Mouse (Mus musculus) heart, postnatal 25 days (tissue): ENCODE results near the gene Hsp90b1. TPM values are rescaled to one million over a fixed set of nuclear protein-coding genes. Genes with fewer than 3 reads are reported as not detected.
"Not testable (repeated sequence)": the region's sequence is repeated elsewhere in the genome, so short reads cannot be mapped to it uniquely, and the experiment has no call there.

Experiments used
- DNase-seq: peaks from one replicate; pipeline ENCODE4 v3.0.0; 2022; ENCODE audit warnings: low spot score
- intact Hi-C: fragments of 180-260 bp; cut with DNase I; formaldehyde crosslinking; loops from one replicate; pipeline ENCODE4 v1.15.1; 2025
- microRNA-seq: library from miRNA; unstranded; fragments of <30 nt; microRNA quantifications from one replicate; pipeline ENCODE4 v1.2.0, GENCODE M21; 2022
- total RNA-seq, 2 experiments: library from RNA; stranded (reverse); gene quantifications; 2 replicates each; pipeline ENCODE4 v1.2.3; 2021

The Hsp90b1 gene
- total RNA-seq, 2 experiments from 2014 or later: 341 to 452 TPM

GRCm38 (mm10) chr10:86685179-86686016 is 19.9 kb downstream of the Hsp90b1 start:
- intact Hi-C loops: not testable (repeated sequence)
- DNase-seq: peak; percentile 27

DNA sequence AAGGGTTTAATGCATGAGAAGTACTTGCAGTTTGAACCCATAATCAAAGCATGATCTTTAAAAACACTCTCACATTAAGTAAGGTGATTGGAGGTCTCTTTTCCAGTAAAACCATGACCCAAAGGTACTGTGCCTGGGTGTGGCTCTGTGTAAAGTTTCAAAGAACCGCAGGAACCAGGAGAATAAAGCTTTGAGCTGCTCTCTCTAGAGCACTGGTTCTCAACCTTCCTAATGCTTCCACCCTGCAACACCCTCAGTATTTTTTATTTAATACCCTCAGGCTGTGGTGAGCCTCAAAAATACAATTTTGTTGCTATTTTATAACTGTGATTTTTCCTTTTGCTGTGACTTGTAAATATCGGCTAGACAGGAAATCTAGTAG is 20.5 kb downstream of the Hsp90b1 start:
- DNase-seq, intact Hi-C loops: not testable (repeated sequence)

GRCm38 (mm10) chr10:86670550-86670949 is 34.8 kb downstream of the Hsp90b1 start:
- intact Hi-C loops, DNase-seq: not testable (repeated sequence)

Small RNAs within 50 kb of the gene (microRNA-seq; reads per million reads assigned to microRNA genes)
- not detected for gene Gm25745

Other genes starting within 250 kb of the Hsp90b1 start
- under 1 TPM; 0.44 to 0.53 TPM for gene Syn3, start 206.6 kb downstream of the Hsp90b1 start, total RNA-seq
- gene Ttc41, start 302 bp upstream of the Hsp90b1 start, total RNA-seq: 1 to 10 TPM; 1.4 to 2.0 TPM
- gene Gm49358, start 58.5 kb upstream of the Hsp90b1 start, total RNA-seq: 10 to 100 TPM; 12.5 to 13.9 TPM
- 10 to 100 TPM; 30.2 to 36.5 TPM for gene Nt5dc3, start 73.5 kb upstream of the Hsp90b1 start, total RNA-seq